Mouse (Mus musculus): ENCODE measurements around the gene Tmem141. TPM values are rescaled to one million over a fixed set of nuclear protein-coding genes. Genes with fewer than 3 reads are reported as not detected.

The Tmem141 gene
- total and polyA plus RNA-seq, 3 experiments, result 10.9 to 25.3 TPM; not detected in 1

GRCm38 (mm10) chr2:25587290-25587689, 34.5 kb downstream of the Tmem141 start:
- no peak overlapping the region for H3K27ac ChIP-seq (ENCODE audit: control insufficient read depth, low read depth, low read length)
- H3K4me3 ChIP-seq (ENCODE audit: control insufficient read depth in 1 of 2, insufficient read depth in 1 of 2, low read depth in 2 of 2, low read length in 2 of 2), result no peak overlapping the region
- H3K79me2 ChIP-seq (ENCODE audit: control insufficient read depth, insufficient read depth, low read length, poor library complexity), result no peaks in the 10 kb centered on the region
- no peak overlapping the region for H3K9ac ChIP-seq (ENCODE audit: control insufficient read depth, low read depth, low read length, poor library complexity, severe bottlenecking)
- H3K9me3 ChIP-seq (replicated peaks; ENCODE audit: insufficient read depth, low read length), result no peaks in the 10 kb centered on the region
- DNase-seq (ENCODE audit: low read depth, low spot score), result no peak
- H3K27me3 ChIP-seq (ENCODE audit: control insufficient read depth in 1 of 2, insufficient read depth in 2 of 2, low read length in 2 of 2), result no peaks in the 10 kb centered on the region
- H3K36me3 ChIP-seq (ENCODE audit: control insufficient read depth in 1 of 2, insufficient read depth in 2 of 2, low read length in 2 of 2), result peaks cover 3 to 7% of the 10 kb centered on the region in 2 experiments
- TF ChIP-seq MAZ (IDR thresholded peaks at IDR 0.05; ENCODE audit: low read depth, low read length), result no peak
- TF ChIP-seq CHD1 (IDR thresholded peaks at IDR 0.05; ENCODE audit: low read depth, low read length), result no peak
- no peak for TF ChIP-seq UBTF (IDR thresholded peaks at IDR 0.05; ENCODE audit: borderline replicate concordance, insufficient read depth, low read depth, low read length)
- TF ChIP-seq BHLHE40 (IDR thresholded peaks at IDR 0.05; ENCODE audit: borderline replicate concordance, low read depth, low read length), result no peak
- no peak for TF ChIP-seq ELF1 (IDR thresholded peaks at IDR 0.05; ENCODE audit: low read depth, low read length)
- TF ChIP-seq JUND (IDR thresholded peaks at IDR 0.05; ENCODE audit: low read depth, low read length), result no peak
- no peak for TF ChIP-seq GATA1 (IDR thresholded peaks at IDR 0.05; ENCODE audit: low read depth, low read length)
- TF ChIP-seq MYC (IDR thresholded peaks at IDR 0.05; ENCODE audit: low read depth, low read length), result no peak
- no peak for TF ChIP-seq NELFE (IDR thresholded peaks at IDR 0.05; ENCODE audit: low read depth, low read length)
- TF ChIP-seq POLR2A (IDR thresholded peaks at IDR 0.05; ENCODE audit: control insufficient read depth in 1 of 2, insufficient read depth in 1 of 2, low read depth in 1 of 2, low read length in 2 of 2, poor library complexity in 1 of 2), result no peak
- no peak for TF ChIP-seq SIN3A (IDR thresholded peaks at IDR 0.05; ENCODE audit: low read length)
- no peak for TF ChIP-seq ZNF384 (IDR thresholded peaks at IDR 0.05; ENCODE audit: low read depth, low read length)
- peaks cover 0 to 5% of the 10 kb centered on the region in 2 experiments; a peak in 2 of 4 replicates for H3K4me1 ChIP-seq (ENCODE audit: control insufficient read depth in 1 of 2, insufficient read depth in 2 of 2, low read length in 2 of 2)

DNA sequence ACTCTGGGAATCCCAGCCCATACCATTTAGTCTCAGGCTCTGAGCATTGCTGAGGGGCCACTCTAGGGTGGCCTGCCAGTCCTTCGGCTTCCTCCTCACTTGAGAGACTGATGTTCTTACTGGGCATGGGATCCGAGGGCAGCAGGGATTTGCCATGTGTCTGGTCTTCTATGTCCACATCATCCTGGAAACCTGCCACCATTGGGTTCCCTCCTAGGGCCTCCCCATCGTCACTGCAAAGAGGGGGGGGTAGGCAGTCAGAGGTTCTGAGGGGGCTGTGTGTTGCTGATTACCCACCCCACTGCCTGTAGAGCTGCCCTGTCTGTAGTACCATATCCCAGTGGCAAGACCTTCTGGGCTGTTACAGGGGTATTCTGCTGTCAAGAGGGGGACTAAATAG, 36.2 kb downstream of the Tmem141 start:
- H3K36me3 ChIP-seq (ENCODE audit: control insufficient read depth in 1 of 2, insufficient read depth in 2 of 2, low read length in 2 of 2), result peaks cover 3 to 7% of the 10 kb centered on the region in 2 experiments
- peaks cover 0 to 10% of the 10 kb centered on the region in 2 experiments; a peak in 2 of 4 replicates for H3K4me1 ChIP-seq (ENCODE audit: control insufficient read depth in 1 of 2, insufficient read depth in 2 of 2, low read length in 2 of 2)
- TF ChIP-seq MAFK (IDR thresholded peaks at IDR 0.05; ENCODE audit: borderline replicate concordance, low read depth, low read length) (no peak), MAX (IDR thresholded peaks at IDR 0.05; ENCODE audit: low read length) (no peak), JUND (IDR thresholded peaks at IDR 0.05; ENCODE audit: low read depth, low read length) (no peak), ZNF384 (IDR thresholded peaks at IDR 0.05; ENCODE audit: low read depth, low read length) (no peak), SMC3 (IDR thresholded peaks at IDR 0.05; ENCODE audit: low read depth, low read length) (no peak), GABPA (IDR thresholded peaks at IDR 0.05; ENCODE audit: low read depth, low read length) (no peak), NELFE (IDR thresholded peaks at IDR 0.05; ENCODE audit: low read depth, low read length) (no peak)
- no peak overlapping the region for H3K9ac ChIP-seq (ENCODE audit: control insufficient read depth, low read depth, low read length, poor library complexity, severe bottlenecking)
- no peak for DNase-seq (ENCODE audit: low read depth, low spot score)
- no peak overlapping the region for H3K27ac ChIP-seq (ENCODE audit: control insufficient read depth, low read depth, low read length)
- no peaks in the 10 kb centered on the region for H3K27me3 ChIP-seq (ENCODE audit: control insufficient read depth in 1 of 2, insufficient read depth in 2 of 2, low read length in 2 of 2)
- H3K9me3 ChIP-seq (replicated peaks; ENCODE audit: insufficient read depth, low read length), result no peaks in the 10 kb centered on the region
- H3K79me2 ChIP-seq (ENCODE audit: control insufficient read depth, insufficient read depth, low read length, poor library complexity), result no peaks in the 10 kb centered on the region
- H3K4me3 ChIP-seq (ENCODE audit: control insufficient read depth in 1 of 2, insufficient read depth in 1 of 2, low read depth in 2 of 2, low read length in 2 of 2), result no peak overlapping the region

Measured in MEL (cell line).